Mouse (Mus musculus): ENCODE results near the gene Ptpn12. TPM values are rescaled to one million over a fixed set of nuclear protein-coding genes. Genes with fewer than 3 reads are reported as not detected.

Gene Ptpn12
- total RNA-seq (2012; rRNA removed), result 20.2 and 21.3 TPM in 2 replicates

- Histone ChIP-seq H3K4me1 (ENCODE audit: control insufficient read depth in 2 of 2, insufficient read depth in 2 of 2, low read length in 2 of 2, poor library complexity in 1 of 2) (peaks cover 0 to 2% of the 10 kb centered on the region in 2 experiments; a peak in 1 of 4 replicates), H3K9ac (ENCODE audit: insufficient read depth, low read depth, low read length, poor library complexity, severe bottlenecking) (peak within 1 kb of the TSS; percentile 94), H3K27ac (ENCODE audit: insufficient read depth, low read depth, low read length, poor library complexity, severe bottlenecking) (peak within 1 kb of the TSS; percentile 92), H3K36me3 (ENCODE audit: control insufficient read depth, insufficient read depth, low read length, poor library complexity, severe bottlenecking) (no peaks in the 10 kb centered on the region), H3K4me3 (ENCODE audit: insufficient read depth in 1 of 2, low read depth in 1 of 2, low read length in 2 of 2, poor library complexity in 1 of 2, severe bottlenecking in 1 of 2) (peak within 1 kb of the TSS; percentile 96), H3K9me3 (ENCODE audit: control insufficient read depth, insufficient read depth, low read depth, low read length) (no peaks in the 10 kb centered on the region)
- peak; percentile 87 for DNase-seq (ENCODE audit: low read depth, low spot score)
- no peak for TF ChIP-seq CHD2 (IDR thresholded peaks at IDR 0.05; ENCODE audit: low read depth, low read length)
- peak; percentile 66; the same call in 1 of the 2 replicates for TF ChIP-seq HCFC1 (IDR thresholded peaks at IDR 0.05; ENCODE audit: borderline replicate concordance, insufficient read depth, low read length)
- in situ Hi-C loops (cut with MboI; ENCODE audit: low sequenced_read_pairs in 2 of 2, unreplicated experiment in 2 of 2), result no loop called here
Observed at GRCm38 (mm10) chr5:21055820-21056531, at the start of gene Ptpn12. Ptpn12 (minus strand) TSS chr5:21055911.

GRCm38 (mm10) chr5:21091179-21091578, 35.5 kb upstream of the Ptpn12 start:
- DNase-seq (ENCODE audit: low read depth, low spot score), result no peak
- H3K36me3 ChIP-seq (ENCODE audit: control insufficient read depth, insufficient read depth, low read length, poor library complexity, severe bottlenecking), result no peaks in the 10 kb centered on the region
- H3K27ac ChIP-seq (ENCODE audit: insufficient read depth, low read depth, low read length, poor library complexity, severe bottlenecking), result no peak overlapping the region
- in situ Hi-C loops (cut with MboI; ENCODE audit: low sequenced_read_pairs in 2 of 2, unreplicated experiment in 2 of 2), result no loop called here
- no peak overlapping the region for H3K9ac ChIP-seq (ENCODE audit: insufficient read depth, low read depth, low read length, poor library complexity, severe bottlenecking)
- no peak overlapping the region for H3K4me3 ChIP-seq (ENCODE audit: insufficient read depth in 1 of 2, low read depth in 1 of 2, low read length in 2 of 2, poor library complexity in 1 of 2, severe bottlenecking in 1 of 2)
- TF ChIP-seq MAFK (IDR thresholded peaks at IDR 0.05; ENCODE audit: insufficient read depth, low read depth, low read length) (no peak), ZC3H11A (IDR thresholded peaks at IDR 0.05; ENCODE audit: borderline replicate concordance, low read depth, low read length) (no peak), CHD2 (IDR thresholded peaks at IDR 0.05; ENCODE audit: low read depth, low read length) (no peak), HCFC1 (IDR thresholded peaks at IDR 0.05; ENCODE audit: borderline replicate concordance, insufficient read depth, low read length) (no peak), ZNF384 (IDR thresholded peaks at IDR 0.05; ENCODE audit: low read depth, low read length) (no peak)
- no peaks in the 10 kb centered on the region for H3K9me3 ChIP-seq (ENCODE audit: control insufficient read depth, insufficient read depth, low read depth, low read length)
- no peaks in the 10 kb centered on the region for H3K4me1 ChIP-seq (ENCODE audit: control insufficient read depth in 2 of 2, insufficient read depth in 2 of 2, low read length in 2 of 2, poor library complexity in 1 of 2)

GRCm38 (mm10) chr5:21057217-21057616, 1.5 kb upstream of the Ptpn12 start:
- TF ChIP-seq CHD2 (IDR thresholded peaks at IDR 0.05; ENCODE audit: low read depth, low read length) (no peak), ZC3H11A (IDR thresholded peaks at IDR 0.05; ENCODE audit: borderline replicate concordance, low read depth, low read length) (no peak), MAFK (IDR thresholded peaks at IDR 0.05; ENCODE audit: insufficient read depth, low read depth, low read length) (no peak), HCFC1 (IDR thresholded peaks at IDR 0.05; ENCODE audit: borderline replicate concordance, insufficient read depth, low read length) (no peak), ZNF384 (IDR thresholded peaks at IDR 0.05; ENCODE audit: low read depth, low read length) (no peak)
- Histone ChIP-seq H3K9me3 (ENCODE audit: control insufficient read depth, insufficient read depth, low read depth, low read length) (no peaks in the 10 kb centered on the region), H3K36me3 (ENCODE audit: control insufficient read depth, insufficient read depth, low read length, poor library complexity, severe bottlenecking) (no peaks in the 10 kb centered on the region), H3K4me1 (ENCODE audit: control insufficient read depth in 2 of 2, insufficient read depth in 2 of 2, low read length in 2 of 2, poor library complexity in 1 of 2) (peaks cover 0 to 2% of the 10 kb centered on the region in 2 experiments; a peak in 1 of 4 replicates), H3K9ac (ENCODE audit: insufficient read depth, low read depth, low read length, poor library complexity, severe bottlenecking) (no peak overlapping the region), H3K4me3 (ENCODE audit: insufficient read depth in 1 of 2, low read depth in 1 of 2, low read length in 2 of 2, poor library complexity in 1 of 2, severe bottlenecking in 1 of 2) (no peak overlapping the region), H3K27ac (ENCODE audit: insufficient read depth, low read depth, low read length, poor library complexity, severe bottlenecking) (no peak overlapping the region)
- no peak for DNase-seq (ENCODE audit: low read depth, low spot score)
- in situ Hi-C loops (cut with MboI; ENCODE audit: low sequenced_read_pairs in 2 of 2, unreplicated experiment in 2 of 2), result no loop called here

GRCm38 (mm10) chr5:21056595-21056994, 884 bp upstream of the Ptpn12 start:
- Histone ChIP-seq H3K4me3 (ENCODE audit: insufficient read depth in 1 of 2, low read depth in 1 of 2, low read length in 2 of 2, poor library complexity in 1 of 2, severe bottlenecking in 1 of 2) (peak overlapping the region; percentile 96), H3K4me1 (ENCODE audit: control insufficient read depth in 2 of 2, insufficient read depth in 2 of 2, low read length in 2 of 2, poor library complexity in 1 of 2) (peaks cover 0 to 2% of the 10 kb centered on the region in 2 experiments; a peak in 1 of 4 replicates), H3K36me3 (ENCODE audit: control insufficient read depth, insufficient read depth, low read length, poor library complexity, severe bottlenecking) (no peaks in the 10 kb centered on the region), H3K9ac (ENCODE audit: insufficient read depth, low read depth, low read length, poor library complexity, severe bottlenecking) (peak overlapping the region; percentile 70; the same call in 1 of the 2 replicates), H3K27ac (ENCODE audit: insufficient read depth, low read depth, low read length, poor library complexity, severe bottlenecking) (peak overlapping the region; percentile 92; the same call in 1 of the 2 replicates), H3K9me3 (ENCODE audit: control insufficient read depth, insufficient read depth, low read depth, low read length) (no peaks in the 10 kb centered on the region)
- DNase-seq (ENCODE audit: low read depth, low spot score), result no peak
- no peak for TF ChIP-seq ZC3H11A (IDR thresholded peaks at IDR 0.05; ENCODE audit: borderline replicate concordance, low read depth, low read length)
- in situ Hi-C loops (cut with MboI; ENCODE audit: low sequenced_read_pairs in 2 of 2, unreplicated experiment in 2 of 2), result no loop called here

Measured in ES-E14 (cell line).